Mouse (Mus musculus): ENCODE measurements around the gene Ssbp2.

The Ssbp2 gene

GRCm38 (mm10) chr13:91620541-91620940 lies 160.5 kb downstream of the Ssbp2 start:
- in situ Hi-C loops (cut with MboI, MseI) = loop anchor here (10.0 kb wide), 1 partner anchor 136 kb away; no protein-coding TSS in a partner anchor

DNA sequence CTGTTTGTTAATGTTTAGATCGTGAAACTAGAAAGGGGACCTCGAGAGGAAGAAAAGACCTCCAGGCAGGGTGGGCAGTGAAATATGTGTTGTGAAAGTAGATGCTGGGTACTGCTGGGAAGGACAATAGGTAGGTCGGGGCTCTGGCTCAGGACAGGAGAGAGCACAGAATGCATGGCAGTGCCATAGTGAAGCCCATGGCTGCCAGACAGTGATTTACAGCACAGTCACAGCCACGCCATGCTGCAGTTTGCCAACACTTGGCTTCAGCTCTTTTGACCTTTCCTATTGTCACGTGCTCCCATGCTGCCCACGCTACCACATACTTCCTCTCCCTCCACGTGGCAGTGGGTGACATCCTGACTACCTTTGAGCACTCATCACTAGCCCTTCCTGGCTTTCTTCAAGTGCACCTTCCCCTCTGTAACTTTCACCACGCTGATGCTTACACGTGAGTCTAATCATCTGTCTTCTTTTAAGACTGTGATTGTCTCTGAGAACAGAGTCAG lies 171.3 kb downstream of the Ssbp2 start:
- in situ Hi-C loops (cut with MboI, MseI) = loop anchor here (25.0 kb wide), 1 partner anchor 694 kb away; no protein-coding TSS in a partner anchor

DNA sequence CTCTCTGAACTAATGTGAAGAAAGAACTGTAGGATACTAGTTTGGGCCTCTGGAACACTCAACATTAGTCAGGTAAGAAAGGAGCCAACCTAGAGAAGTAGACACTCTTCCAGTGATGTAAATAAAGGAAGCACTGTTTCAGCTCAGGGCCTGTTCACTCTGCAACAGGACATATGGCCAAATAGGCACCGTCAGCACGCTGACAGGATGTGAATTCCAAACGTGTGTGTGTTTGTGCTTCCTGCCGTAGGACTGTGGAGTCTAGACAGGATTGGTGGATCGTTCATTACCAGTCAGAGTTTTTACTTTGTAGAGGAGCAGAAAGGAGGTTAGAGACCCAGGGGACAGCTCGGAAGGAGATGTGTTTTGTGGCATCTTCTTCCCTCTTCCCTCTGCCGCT lies 174.0 kb downstream of the Ssbp2 start:
- in situ Hi-C loops (cut with MboI, MseI) = loop anchor here (25.0 kb wide), 1 partner anchor 697 kb away; no protein-coding TSS in a partner anchor

GRCm38 (mm10) chr13:91635957-91636356 lies 175.9 kb downstream of the Ssbp2 start:
- in situ Hi-C loops (cut with MboI, MseI) = loop anchor here (25.0 kb wide), 1 partner anchor 699 kb away; no protein-coding TSS in a partner anchor

- in situ Hi-C loops (cut with MboI, MseI) = loop anchor here (25.0 kb wide), 1 partner anchor 700 kb away; no protein-coding TSS in a partner anchor
Measured at GRCm38 (mm10) chr13:91636814-91637213, 176.7 kb downstream of the Ssbp2 start.

- in situ Hi-C loops (cut with MboI, MseI) = loop anchor here (25.0 kb wide), 1 partner anchor 702 kb away; no protein-coding TSS in a partner anchor
Measured at GRCm38 (mm10) chr13:91638836-91639235, 178.8 kb downstream of the Ssbp2 start.

- in situ Hi-C loops (cut with MboI, MseI) = loop anchor here (25.0 kb wide), 1 partner anchor 703 kb away; no protein-coding TSS in a partner anchor
Measured at GRCm38 (mm10) chr13:91640219-91640618, 180.1 kb downstream of the Ssbp2 start.

- in situ Hi-C loops (cut with MboI, MseI) = loop anchor here (25.0 kb wide), 1 partner anchor 711 kb away; no protein-coding TSS in a partner anchor
Measured at GRCm38 (mm10) chr13:91648240-91648639, 188.2 kb downstream of the Ssbp2 start.

- in situ Hi-C loops (cut with MboI, MseI) = loop anchor here (25.0 kb wide), 1 partner anchor 713 kb away; no protein-coding TSS in a partner anchor
Measured at GRCm38 (mm10) chr13:91649926-91650325, 189.8 kb downstream of the Ssbp2 start.

DNA sequence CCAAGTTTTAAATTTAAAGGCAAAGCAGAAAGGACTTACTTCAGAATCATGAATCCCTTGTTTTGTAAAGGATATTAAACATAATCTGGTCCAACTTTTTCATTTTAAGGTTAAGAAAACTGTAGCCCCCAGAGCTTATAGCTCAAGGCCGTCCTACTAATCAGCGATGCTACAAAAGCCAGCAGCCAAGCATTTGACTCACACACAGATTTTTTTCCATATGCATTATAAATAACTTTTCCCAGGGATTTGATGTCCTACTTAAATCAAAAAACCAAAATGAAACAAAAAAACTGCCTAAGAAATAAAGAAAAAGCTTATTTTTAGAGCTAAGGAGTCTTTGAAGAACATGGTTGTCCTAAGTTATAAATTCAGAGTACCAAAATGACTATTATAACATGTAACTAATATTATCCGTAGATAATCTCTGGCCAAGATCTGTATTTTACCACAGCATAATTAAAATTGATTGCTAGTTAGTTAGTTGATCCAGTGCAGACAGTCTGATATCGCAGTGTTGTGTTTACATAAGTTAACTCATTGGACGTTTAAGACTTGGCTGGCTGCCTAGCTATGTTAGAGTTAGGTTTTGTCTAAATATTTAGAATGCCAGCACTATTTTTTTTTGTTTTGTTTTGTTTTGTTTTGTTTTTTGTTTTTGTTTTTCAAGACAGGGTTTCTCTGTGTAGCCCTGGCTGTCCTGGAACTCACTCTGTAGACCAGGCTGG lies 201.1 kb downstream of the Ssbp2 start:
- in situ Hi-C loops (cut with MboI, MseI) = no loop called here

DNA sequence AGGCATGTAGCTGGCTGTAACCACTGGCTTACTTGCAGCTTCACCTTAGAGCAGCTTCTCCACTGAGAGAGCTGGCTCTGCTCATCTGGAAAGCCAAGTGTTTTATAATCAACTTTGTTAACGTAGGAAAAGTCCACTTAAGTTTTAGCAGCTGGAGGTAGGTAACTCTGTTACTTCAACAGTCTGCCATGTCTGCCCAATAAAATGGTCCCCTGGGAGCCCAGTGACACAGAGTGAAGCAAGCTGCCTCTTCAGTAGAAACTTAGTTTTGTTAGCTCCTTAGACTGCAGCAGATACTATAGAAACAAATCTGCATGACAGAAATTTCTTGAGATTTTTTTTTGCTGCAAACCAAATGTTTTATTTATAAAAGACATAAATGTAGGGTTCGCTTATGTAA lies 202.7 kb downstream of the Ssbp2 start:
- in situ Hi-C loops (cut with MboI, MseI) = no loop called here

DNA sequence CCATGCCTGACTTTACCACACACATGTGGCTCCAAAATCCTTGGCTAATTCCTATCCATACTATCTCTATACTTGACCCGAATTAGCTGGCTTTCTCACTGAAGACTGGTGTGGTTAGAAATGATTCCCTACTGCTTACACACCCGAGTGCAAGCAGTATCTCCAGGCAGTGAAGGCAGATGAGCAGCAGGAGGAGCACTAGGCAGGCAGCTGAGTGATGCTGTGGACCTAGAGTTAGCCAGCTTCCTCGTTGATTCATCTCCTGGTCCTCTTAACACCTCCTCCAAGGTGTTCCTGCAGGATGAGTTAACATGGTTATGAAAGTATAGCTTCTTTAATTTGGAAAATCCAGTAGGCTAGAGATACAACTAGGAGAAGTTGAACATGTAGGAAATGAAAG lies 213.2 kb downstream of the Ssbp2 start:
- in situ Hi-C loops (cut with MboI, MseI) = no loop called here

GRCm38 (mm10) chr13:91680764-91681437 lies 220.8 kb downstream of the Ssbp2 start:
- in situ Hi-C loops (cut with MboI, MseI) = no loop called here

DNA sequence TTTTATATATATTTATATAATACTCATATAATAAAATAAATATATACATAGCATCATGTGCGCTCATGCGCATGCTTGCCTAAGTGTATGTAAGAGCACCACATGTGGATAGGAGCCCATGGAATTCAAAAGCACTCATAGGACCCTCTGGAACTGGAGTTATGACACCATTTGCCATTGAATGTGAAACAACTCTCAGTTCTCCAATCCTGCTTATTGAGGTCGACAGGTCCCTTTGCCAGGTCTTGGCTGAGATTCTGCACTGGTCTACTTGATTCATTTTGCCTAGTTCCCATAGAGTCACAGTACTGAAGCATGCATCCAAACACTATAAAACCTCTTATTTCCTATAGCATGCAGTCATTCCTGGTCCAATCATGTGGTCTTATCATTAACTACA lies 221.4 kb downstream of the Ssbp2 start:
- in situ Hi-C loops (cut with MboI, MseI) = no loop called here

GRCm38 (mm10) chr13:91690118-91690517 lies 230.0 kb downstream of the Ssbp2 start:
- in situ Hi-C loops (cut with MboI, MseI) = no loop called here

- in situ Hi-C loops (cut with MboI, MseI) = no loop called here
Measured at GRCm38 (mm10) chr13:91693615-91694014, 233.5 kb downstream of the Ssbp2 start.

GRCm38 (mm10) chr13:91695406-91695805 lies 235.3 kb downstream of the Ssbp2 start:
- in situ Hi-C loops (cut with MboI, MseI) = no loop called here

DNA sequence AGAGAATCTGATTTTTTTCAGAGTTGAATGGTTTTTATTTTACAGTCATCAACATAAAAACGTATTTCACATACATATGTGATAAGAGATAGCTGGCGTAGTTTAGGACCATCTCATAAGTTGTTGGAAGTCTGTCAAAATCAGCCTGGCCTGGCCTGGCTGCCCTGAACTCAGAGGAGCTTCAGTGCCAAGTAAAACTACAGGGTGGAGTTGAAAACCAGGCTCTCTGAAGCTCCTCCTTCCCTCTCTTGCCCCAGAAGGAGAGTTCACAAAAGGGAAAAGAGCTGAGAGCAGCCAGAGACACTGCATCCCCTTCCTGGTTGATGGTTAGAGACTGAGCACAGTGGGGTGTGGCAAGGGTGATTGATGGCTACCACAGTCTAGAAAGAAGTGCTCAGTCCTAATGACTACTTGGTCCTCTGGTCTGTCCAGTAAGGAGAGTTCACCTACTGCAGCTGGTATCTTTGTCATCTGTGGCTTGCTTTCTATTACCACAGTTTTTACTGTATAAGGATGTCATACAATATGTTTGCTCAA lies 236.1 kb downstream of the Ssbp2 start:
- in situ Hi-C loops (cut with MboI, MseI) = no loop called here

DNA sequence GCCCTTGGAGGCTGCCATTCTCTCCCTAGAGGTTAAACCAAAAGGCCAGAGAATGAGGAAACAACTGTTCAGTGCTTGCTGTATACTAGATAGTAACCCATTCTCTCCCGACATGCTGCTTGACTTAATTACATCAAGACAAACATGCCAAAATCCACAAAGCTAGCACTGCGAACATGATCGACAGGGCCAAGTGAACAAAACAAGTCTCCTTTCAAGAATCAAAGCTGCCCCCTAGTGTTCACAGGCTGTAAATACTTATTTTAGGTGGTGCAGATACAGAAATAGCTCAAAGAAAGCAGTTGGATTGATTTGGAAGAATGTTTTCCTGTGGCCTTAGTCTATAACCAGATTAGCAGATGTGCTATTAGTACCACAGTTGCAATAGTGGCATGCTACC lies 236.9 kb downstream of the Ssbp2 start:
- in situ Hi-C loops (cut with MboI, MseI) = no loop called here

- in situ Hi-C loops (cut with MboI, MseI) = no loop called here
Measured at GRCm38 (mm10) chr13:91702337-91702736, 242.3 kb downstream of the Ssbp2 start.

- in situ Hi-C loops (cut with MboI, MseI) = loop anchor here (10.0 kb wide), 1 partner anchor 1725 kb away; no protein-coding TSS in a partner anchor
Measured at GRCm38 (mm10) chr13:91719487-91719886, 259.4 kb downstream of the Ssbp2 start.

Measured in T-helper 2 cell (primary cell).